Mouse (Mus musculus): ENCODE measurements around the gene Pcyt2. TPM values are rescaled to one million over a fixed set of nuclear protein-coding genes. Genes with fewer than 3 reads are reported as not detected.
A peak's percentile ranks its signal among the peaks of the same experiment; 100 is the strongest.

Pcyt2 gene
- polyA plus RNA-seq, 1 experiment: 1,029 TPM

DNA sequence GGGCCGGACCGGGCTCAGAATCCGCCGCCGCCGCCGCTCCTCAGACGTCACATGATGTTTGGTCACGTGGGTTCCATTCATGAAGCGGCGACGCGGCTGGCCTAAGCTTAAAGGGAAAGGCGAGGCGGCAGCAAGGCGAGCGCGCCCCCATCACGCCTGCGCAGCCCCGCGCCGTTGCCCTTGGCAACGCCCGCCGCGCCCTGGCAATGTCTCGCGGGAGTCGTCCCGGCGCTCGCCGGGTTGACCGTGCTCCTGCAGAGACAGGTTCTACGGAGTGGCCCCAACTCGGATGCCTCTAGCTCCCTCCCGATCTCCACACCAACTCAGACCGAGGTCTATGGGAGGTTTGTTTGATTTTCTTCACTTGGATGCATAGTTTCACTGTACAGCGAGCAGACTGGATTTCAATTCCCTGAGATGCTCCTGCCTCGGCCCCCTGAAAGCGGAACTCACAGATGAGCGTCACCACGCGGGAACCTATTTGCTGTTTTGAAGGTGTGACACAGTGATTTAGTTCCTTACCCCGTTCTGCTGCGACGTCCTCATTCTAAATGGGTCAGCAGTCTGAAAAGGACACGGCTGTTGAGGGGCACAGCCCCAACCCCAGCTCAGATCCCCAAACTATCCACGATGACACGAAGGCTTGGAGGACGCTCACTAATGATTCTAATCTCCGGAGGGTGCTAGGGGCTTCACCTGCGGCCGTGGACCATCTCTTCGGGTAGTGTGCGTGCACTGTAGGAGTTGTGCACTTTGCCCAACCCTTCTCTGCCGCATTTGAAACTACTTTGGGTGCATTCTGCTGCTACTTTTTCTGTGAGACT, 16.0 kb upstream of the Pcyt2 start, which contains the start of gene Mafg:
Gene Mafg, minus strand, starts transcription at position 81 of the 824 bp plus-strand sequence.
- Histone ChIP-seq H3K27ac (ENCODE audit: insufficient read depth, low read depth, low read length) (peak within 1 kb of the TSS; percentile 92), H3K4me1 (ENCODE audit: control insufficient read depth, insufficient read depth, insufficient read length, low read length) (peaks cover 34% of the 10 kb centered on the region), H3K27me3 (ENCODE audit: control insufficient read depth, insufficient read depth, low read length) (no peaks in the 10 kb centered on the region), H3K36me3 (ENCODE audit: control insufficient read depth, insufficient read depth, low read length) (peaks cover 6% of the 10 kb centered on the region), H3K4me3 (ENCODE audit: low read depth, low read length) (peak within 1 kb of the TSS; percentile 87)
- 11% methylated on average over 58 of the region's 58 CpGs for WGBS
- TF ChIP-seq CTCF (IDR thresholded peaks at IDR 0.05; ENCODE audit: extremely low read depth, insufficient read length, insufficient replicate concordance, low read depth, low read length) (no peak), POLR2A (IDR thresholded peaks at IDR 0.05; ENCODE audit: low read depth, low read length) (no peak)

DNA sequence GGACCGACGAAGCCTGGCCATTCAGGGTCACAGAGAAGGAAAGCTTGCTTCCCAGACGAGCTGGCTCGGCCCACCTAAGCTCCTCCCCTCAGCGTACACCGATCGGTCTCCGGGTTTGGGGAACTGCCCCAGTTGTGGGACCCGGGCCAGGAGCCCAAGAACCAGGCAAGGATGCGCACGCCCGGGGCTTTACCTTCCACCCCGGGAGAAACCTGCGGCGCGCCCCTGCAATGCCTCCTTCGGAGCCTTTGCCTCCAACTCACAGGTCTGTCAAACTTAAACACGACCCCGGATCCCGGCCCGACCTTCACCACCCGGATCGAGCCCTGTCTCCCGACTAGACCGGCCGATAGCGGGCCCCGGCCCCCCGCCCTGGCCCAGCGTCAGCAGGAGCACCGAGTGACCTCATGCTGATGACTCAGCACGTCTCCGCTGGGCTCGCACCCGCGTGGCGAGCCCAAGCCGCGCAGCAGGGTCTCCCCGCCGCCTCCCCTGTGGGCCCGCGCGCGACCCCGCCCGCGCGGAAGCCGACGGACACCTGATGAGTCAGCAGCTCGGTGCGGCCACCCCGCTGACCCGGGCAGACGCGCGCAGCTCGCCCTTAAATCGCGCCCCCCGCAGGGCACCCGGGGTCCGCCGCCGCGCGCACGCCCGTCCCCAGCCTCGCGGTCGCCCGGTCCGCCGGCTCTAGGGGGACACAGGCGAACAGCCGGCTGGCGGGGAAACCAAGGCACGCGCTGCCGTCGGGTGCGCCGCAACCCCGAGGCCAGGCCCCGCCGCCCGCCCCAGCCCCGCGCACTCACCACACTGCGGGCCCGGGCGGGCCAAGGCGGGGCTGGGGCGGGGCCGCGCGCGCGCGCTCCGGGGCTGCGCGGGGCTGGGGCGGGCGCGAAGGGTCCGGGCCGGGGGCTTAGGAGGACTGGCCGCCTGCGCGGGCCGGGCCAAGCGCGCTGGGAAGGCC, 15.1 kb upstream of the Pcyt2 start:
- Histone ChIP-seq H3K27me3 (ENCODE audit: control insufficient read depth, insufficient read depth, low read length) (no peaks in the 10 kb centered on the region), H3K27ac (ENCODE audit: insufficient read depth, low read depth, low read length) (peak overlapping the region; percentile 92), H3K4me1 (ENCODE audit: control insufficient read depth, insufficient read depth, insufficient read length, low read length) (peaks cover 37% of the 10 kb centered on the region), H3K4me3 (ENCODE audit: low read depth, low read length) (peak overlapping the region; percentile 87), H3K36me3 (ENCODE audit: control insufficient read depth, insufficient read depth, low read length) (peaks cover 6% of the 10 kb centered on the region)
- TF ChIP-seq CTCF (IDR thresholded peaks at IDR 0.05; ENCODE audit: extremely low read depth, insufficient read length, insufficient replicate concordance, low read depth, low read length) (no peak), POLR2A (IDR thresholded peaks at IDR 0.05; ENCODE audit: low read depth, low read length) (no peak)
- WGBS: under 1% methylated on average over 116 of the region's 116 CpGs

DNA sequence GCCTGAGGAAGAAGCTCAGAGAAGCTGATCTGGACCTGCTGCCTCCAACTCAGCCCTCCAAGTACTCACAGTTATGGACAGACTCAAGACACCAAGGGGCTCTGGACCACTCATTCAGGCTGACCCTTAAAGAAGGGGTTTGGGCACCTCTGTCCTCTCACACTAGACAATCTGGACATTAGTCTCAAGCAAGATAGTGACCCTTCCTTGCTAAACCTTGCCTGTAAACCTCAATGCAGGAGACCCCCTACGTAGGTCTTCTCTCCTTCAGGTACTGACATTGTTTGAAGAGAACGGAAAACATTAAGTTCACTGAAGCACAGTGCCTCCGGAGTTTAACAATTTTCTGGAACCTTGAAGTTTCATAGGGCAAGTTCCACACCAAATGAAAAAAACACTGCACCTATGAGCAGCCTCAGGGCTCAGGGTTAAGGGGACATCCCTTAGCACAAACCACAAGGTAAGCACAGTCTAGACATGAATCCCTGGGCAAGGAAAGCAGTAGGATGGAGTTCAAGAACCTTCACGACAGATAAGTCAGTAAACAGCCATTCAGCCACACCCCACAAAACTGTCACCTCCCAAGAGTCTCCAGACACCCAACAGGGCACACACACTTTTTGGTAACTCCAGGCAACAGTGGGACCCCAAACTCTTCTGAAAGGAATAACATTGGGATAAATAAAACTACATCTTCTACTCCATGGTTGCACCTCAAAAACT, 14.2 kb upstream of the Pcyt2 start:
- Histone ChIP-seq H3K4me3 (ENCODE audit: low read depth, low read length) (peak overlapping the region; percentile 87), H3K27ac (ENCODE audit: insufficient read depth, low read depth, low read length) (peak overlapping the region; percentile 92), H3K27me3 (ENCODE audit: control insufficient read depth, insufficient read depth, low read length) (no peaks in the 10 kb centered on the region), H3K36me3 (ENCODE audit: control insufficient read depth, insufficient read depth, low read length) (peaks cover 11% of the 10 kb centered on the region), H3K4me1 (ENCODE audit: control insufficient read depth, insufficient read depth, insufficient read length, low read length) (peaks cover 39% of the 10 kb centered on the region)
- TF ChIP-seq POLR2A (IDR thresholded peaks at IDR 0.05; ENCODE audit: low read depth, low read length) (no peak), CTCF (IDR thresholded peaks at IDR 0.05; ENCODE audit: extremely low read depth, insufficient read length, insufficient replicate concordance, low read depth, low read length) (no peak)
- WGBS: 34% methylated on average over 4 of the region's 4 CpGs

DNA sequence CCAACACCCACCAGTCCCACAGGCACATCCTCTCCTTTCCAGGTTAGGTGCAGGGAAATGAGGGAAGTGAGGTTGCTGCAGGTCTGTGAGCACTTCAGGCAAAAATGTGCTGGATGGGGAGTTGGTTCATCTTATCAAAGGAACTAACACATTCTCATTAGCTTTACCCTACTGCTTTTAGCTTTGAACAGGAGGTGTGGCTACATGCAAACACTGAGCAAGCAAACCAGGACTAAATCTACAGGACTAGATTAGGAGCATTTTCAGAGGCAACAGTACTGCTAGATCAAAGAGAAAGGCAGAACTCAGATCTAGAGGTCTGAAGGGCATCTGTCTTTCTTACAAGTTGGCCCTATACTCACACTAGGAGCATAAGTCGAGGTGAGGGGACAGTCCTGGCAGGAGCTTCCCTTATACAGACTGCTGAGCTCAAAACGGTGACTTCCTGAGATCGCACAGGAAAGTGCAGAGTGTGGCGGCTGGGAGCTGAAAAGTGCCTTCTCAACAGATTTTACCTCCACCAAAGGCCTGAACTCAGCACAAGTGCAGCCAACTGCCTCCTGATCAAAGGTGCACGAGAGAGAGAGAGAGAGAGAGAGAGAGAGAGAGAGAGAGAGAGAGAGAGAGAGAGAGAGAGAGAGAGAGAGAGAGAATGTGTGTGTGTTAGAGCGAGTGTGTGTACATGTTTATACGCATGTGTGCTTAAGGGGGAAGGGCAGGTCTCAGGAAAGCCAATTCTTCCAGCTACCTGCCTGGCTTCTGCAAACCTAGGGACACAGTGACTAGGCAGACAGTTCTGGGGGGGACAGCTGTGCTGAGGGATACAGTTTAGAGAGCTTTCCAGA, 13.4 kb upstream of the Pcyt2 start:
- H3K4me1 ChIP-seq (ENCODE audit: control insufficient read depth, insufficient read depth, insufficient read length, low read length): peaks cover 39% of the 10 kb centered on the region
- peak overlapping the region; percentile 92 for H3K27ac ChIP-seq (ENCODE audit: insufficient read depth, low read depth, low read length)
- no peak for TF ChIP-seq POLR2A (IDR thresholded peaks at IDR 0.05; ENCODE audit: low read depth, low read length)
- WGBS: 13% methylated on average over 7 of the region's 7 CpGs
- no peaks in the 10 kb centered on the region for H3K27me3 ChIP-seq (ENCODE audit: control insufficient read depth, insufficient read depth, low read length)
- H3K36me3 ChIP-seq (ENCODE audit: control insufficient read depth, insufficient read depth, low read length): peaks cover 11% of the 10 kb centered on the region
- H3K4me3 ChIP-seq (ENCODE audit: low read depth, low read length): peak overlapping the region; percentile 53

DNA sequence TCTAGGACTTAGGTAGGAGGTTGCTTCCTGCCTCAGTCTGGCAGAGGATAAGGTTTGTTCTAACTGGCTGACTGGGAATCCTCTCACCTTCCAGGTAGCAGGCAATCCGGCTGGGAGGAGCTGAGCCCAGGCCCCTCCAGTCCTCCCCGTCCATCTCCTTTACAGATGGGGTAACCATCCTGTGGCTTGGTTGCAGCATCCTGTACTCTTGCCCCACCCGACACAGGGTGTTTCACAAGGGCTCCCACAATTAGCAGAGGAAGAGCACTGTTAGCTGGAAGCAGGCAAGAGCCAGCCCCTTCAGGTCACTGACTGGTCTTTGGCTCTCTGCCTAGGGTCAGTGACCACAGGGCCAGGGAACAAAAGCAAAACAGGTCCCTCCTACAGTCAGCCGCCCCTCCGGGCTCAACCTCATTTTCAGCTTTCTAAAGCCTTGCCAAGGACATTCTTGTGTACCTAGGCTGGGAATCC, 12.7 kb upstream of the Pcyt2 start:
- TF ChIP-seq POLR2A (IDR thresholded peaks at IDR 0.05; ENCODE audit: low read depth, low read length) (no peak), CTCF (IDR thresholded peaks at IDR 0.05; ENCODE audit: extremely low read depth, insufficient read length, insufficient replicate concordance, low read depth, low read length) (no peak)
- Histone ChIP-seq H3K36me3 (ENCODE audit: control insufficient read depth, insufficient read depth, low read length) (peaks cover 11% of the 10 kb centered on the region), H3K4me3 (ENCODE audit: low read depth, low read length) (peak overlapping the region; percentile 53), H3K4me1 (ENCODE audit: control insufficient read depth, insufficient read depth, insufficient read length, low read length) (peaks cover 39% of the 10 kb centered on the region), H3K27ac (ENCODE audit: insufficient read depth, low read depth, low read length) (peak overlapping the region; percentile 92), H3K27me3 (ENCODE audit: control insufficient read depth, insufficient read depth, low read length) (no peaks in the 10 kb centered on the region)
- WGBS: 28% methylated on average over 5 of the region's 5 CpGs

DNA sequence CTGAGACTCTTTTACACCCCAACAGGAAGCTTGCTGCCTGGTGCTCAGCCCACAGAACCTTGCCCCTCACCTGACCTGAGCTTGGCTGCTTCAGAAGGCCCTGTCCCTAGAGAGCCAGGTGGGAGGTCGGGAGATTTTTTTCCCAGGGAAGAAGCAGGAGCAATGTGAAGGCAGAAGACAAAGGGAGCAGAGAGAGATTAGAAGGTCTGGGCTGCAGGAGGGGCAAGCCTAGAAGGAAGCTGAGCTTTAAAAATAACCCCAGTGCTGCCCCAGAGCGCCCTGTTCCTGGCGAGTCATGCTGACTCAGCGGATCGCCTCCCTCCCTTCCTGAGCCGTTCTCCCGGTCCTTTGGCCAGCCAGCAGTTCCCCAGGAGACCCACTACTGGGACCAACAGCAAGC, 12.2 kb upstream of the Pcyt2 start:
- peak overlapping the region; percentile 92 for H3K27ac ChIP-seq (ENCODE audit: insufficient read depth, low read depth, low read length)
- WGBS: 16% methylated on average over 7 of the region's 7 CpGs
- TF ChIP-seq POLR2A (IDR thresholded peaks at IDR 0.05; ENCODE audit: low read depth, low read length): no peak
- TF ChIP-seq CTCF (IDR thresholded peaks at IDR 0.05; ENCODE audit: extremely low read depth, insufficient read length, insufficient replicate concordance, low read depth, low read length): no peak
- H3K27me3 ChIP-seq (ENCODE audit: control insufficient read depth, insufficient read depth, low read length): no peaks in the 10 kb centered on the region
- H3K4me1 ChIP-seq (ENCODE audit: control insufficient read depth, insufficient read depth, insufficient read length, low read length): peaks cover 43% of the 10 kb centered on the region
- H3K36me3 ChIP-seq (ENCODE audit: control insufficient read depth, insufficient read depth, low read length): peaks cover 11% of the 10 kb centered on the region
- H3K4me3 ChIP-seq (ENCODE audit: low read depth, low read length): peak overlapping the region; percentile 53

All from small intestine, adult 2 months (tissue).